Mouse (Mus musculus) effector memory CD4-positive, alpha-beta T cell, adult 5 months (primary cell): ENCODE results near the gene Foxd1. TPM values are rescaled to one million over a fixed set of nuclear protein-coding genes. Genes with fewer than 3 reads are reported as not detected.

Experiments
- polyA plus RNA-seq: library from polyadenylated mRNA; unstranded; fragments of 100-300 nt; shearing (Covaris generic); gene quantifications from one replicate; pipeline ENCODE4 v1.2.1, GENCODE M21; 2017

The Foxd1 gene
- polyA plus RNA-seq = 0.07 TPM

DNA sequence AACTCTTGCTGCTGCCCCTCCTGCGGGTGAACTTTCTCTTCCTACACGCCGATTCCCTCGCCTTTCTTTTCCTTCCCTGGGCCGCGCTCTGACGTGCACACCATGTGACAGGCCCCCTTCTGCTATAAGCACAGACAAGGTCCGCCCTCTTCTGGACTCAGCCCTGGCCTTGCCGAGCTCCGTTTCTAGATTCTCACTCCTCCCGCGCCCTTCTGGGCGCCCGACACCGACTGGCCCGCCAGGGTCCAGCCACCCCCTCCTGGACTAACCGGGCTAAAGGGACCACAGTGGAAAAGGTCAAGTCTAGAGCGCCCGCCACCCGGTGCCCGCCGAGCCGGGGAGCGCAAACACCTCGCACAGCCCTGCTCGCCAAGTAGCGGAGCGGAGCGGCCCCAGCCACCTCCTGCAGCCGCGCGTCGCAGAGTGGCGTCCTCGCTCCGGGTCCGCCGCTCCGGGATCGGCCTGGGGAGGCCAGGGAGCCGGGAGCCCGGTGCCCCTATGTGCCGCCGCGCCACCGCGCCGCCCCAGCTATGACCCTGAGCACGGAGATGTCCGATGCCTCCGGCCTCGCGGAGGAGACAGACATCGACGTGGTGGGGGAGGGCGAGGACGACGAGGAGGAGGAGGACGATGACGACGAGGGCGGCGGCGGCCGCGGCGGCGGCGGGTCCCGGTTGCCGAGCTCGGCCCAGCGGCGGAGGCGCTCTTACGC is at the start of gene Foxd1:
Gene Foxd1, plus strand, starts transcription at position 153 of the 712 bp plus-strand sequence.

DNA sequence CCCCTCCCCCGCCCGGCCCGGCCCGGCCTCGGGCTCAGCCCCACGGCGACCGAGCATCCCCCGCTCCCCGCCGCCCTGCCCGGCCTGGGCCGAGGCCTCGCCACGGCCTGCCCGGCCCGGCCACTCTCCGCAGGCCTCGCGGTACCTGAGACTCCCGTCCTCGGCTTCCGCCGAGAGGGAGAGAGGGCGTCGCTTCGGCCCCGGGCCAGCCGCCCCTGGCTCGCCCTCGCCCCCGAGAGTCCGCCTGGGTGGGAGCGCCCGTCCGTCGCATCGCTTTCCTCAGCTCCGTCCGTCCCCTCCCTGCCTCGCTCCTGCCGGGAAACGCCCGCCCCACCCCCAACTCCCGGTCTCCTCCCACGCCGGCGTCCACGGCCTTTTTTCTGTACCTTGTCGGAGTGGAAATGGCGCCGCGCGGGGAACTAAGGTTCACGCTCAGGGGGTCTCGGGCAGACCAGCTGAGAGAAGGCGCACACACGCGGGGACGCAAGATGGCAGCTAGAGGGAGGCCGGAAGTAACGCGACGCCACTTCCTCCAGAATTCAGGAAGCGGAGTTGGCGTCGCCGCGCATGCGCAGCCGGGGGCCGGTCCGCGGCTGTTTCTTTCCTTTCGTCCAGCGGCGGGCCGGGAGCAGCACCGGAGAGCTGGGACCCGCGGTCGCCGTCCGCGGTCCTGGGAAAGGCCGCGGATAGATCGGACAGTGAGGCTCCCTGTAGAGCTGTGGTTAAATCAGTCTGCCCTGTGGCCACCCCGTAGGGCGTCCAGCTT is 37.4 kb upstream of the Foxd1 start, which contains the start of gene Btf3:
Gene Btf3, minus strand, starts transcription at position 527 of the 766 bp plus-strand sequence.

Other genes with a start within 250 kb of the Foxd1 start
- not detected for gene Arhgef28, start 147.8 kb upstream of the Foxd1 start, polyA plus RNA-seq
- gene Utp15, start 91.2 kb upstream of the Foxd1 start, polyA plus RNA-seq = 31.6 TPM
- 27.4 TPM for gene Ankra2, start 91.2 kb upstream of the Foxd1 start, polyA plus RNA-seq
- not detected for gene Gm21976, start 74.4 kb upstream of the Foxd1 start, polyA plus RNA-seq
- 605 TPM for gene Btf3, start 37.2 kb upstream of the Foxd1 start, polyA plus RNA-seq
- 0.82 TPM for gene Gm10320, start 137.8 kb downstream of the Foxd1 start, polyA plus RNA-seq